31 mouse cellular contexts compared by ENCODE assay signal in genomic region chr10:4483848-4484247, GRCm38 (mm10). TPM values are rescaled to one million over a fixed set of nuclear protein-coding genes. Genes with fewer than 3 reads are reported as not detected.
"Had no signal": no experiment of that assay in that cellular context is flagged by ENCODE, and none has a peak within 500 bp of the region (broad histone marks: within the 10 kb centered on the region; RNA-seq: fewer than 3 reads in every experiment).

No protein-coding gene starts in this region.

- H3K4me2 ChIP-seq: heart, embryonic 11.5 days; heart, embryonic 13.5 days; heart, embryonic 15.5 days; hindbrain, embryonic 12.5 days; hindbrain, embryonic 14.5 days; intestine, embryonic 15.5 days; kidney, embryonic 15.5 days; limb, embryonic 12.5 days; liver, embryonic 11.5 days; liver, embryonic 13.5 days; liver, embryonic 15.5 days had no signal

- H3K9me3 ChIP-seq: heart, embryonic 13.5 days; heart, embryonic 15.5 days; hindbrain, embryonic 10.5 days; hindbrain, embryonic 12.5 days; intestine, embryonic 15.5 days; kidney, embryonic 15.5 days; limb, embryonic 10.5 days; limb, embryonic 12.5 days; liver, embryonic 13.5 days; liver, embryonic 15.5 days had no signal

- H3K4me1 ChIP-seq: heart, embryonic 13.5 days; heart, embryonic 15.5 days; hindbrain, embryonic 12.5 days; intestine, embryonic 15.5 days; liver, embryonic 13.5 days had no signal

- H3K27ac ChIP-seq: heart, adult 2 months; heart, embryonic 13.5 days; heart, embryonic 15.5 days; hindbrain, embryonic 10.5 days; hindbrain, embryonic 12.5 days; hindbrain, embryonic 14.5 days; intestine, embryonic 15.5 days; kidney, embryonic 15.5 days; kidney, postnatal 0 days; limb, embryonic 10.5 days; limb, embryonic 12.5 days; liver, embryonic 13.5 days; liver, embryonic 15.5 days had no signal

- H3K27me3 ChIP-seq: heart, embryonic 13.5 days; heart, embryonic 15.5 days; hindbrain, embryonic 12.5 days; intestine, embryonic 15.5 days; kidney, embryonic 15.5 days; limb, embryonic 12.5 days; liver, embryonic 13.5 days; liver, embryonic 15.5 days had no signal

- H3K36me3 ChIP-seq: heart, embryonic 13.5 days; heart, embryonic 15.5 days; hindbrain, embryonic 10.5 days; hindbrain, embryonic 12.5 days; intestine, embryonic 15.5 days; kidney, embryonic 15.5 days; limb, embryonic 10.5 days; limb, embryonic 12.5 days; liver, embryonic 13.5 days; liver, embryonic 15.5 days had no signal

- DNase-seq: gastrocnemius, postnatal 14 days; gastrocnemius, postnatal 36 days; heart, adult 11 months; heart, adult 2 months; heart, postnatal 14 days; heart, postnatal 4 days; kidney, adult 11 months; kidney, adult 2 months; kidney, adult 9 months; kidney, postnatal 14 days; kidney, postnatal 36 days; layer of hippocampus, adult 9-11 months; layer of hippocampus, postnatal 36 days; liver; liver, embryonic 13.5 days had no signal

- ATAC-seq: hindbrain, embryonic 16.5 days; inflammation-experienced regulatory T-cells, adult 6 months; intestine, embryonic 15.5 days had no signal

- H3K9ac ChIP-seq: heart, embryonic 13.5 days; heart, embryonic 15.5 days; hindbrain, embryonic 12.5 days; hindbrain, embryonic 14.5 days; intestine, embryonic 15.5 days; kidney, embryonic 15.5 days; limb, embryonic 12.5 days; liver, embryonic 13.5 days; liver, embryonic 15.5 days had no signal

- H3K4me3 ChIP-seq: heart, adult 2 months; heart, embryonic 13.5 days; heart, embryonic 15.5 days; hindbrain, embryonic 10.5 days; hindbrain, embryonic 12.5 days; intestine, embryonic 15.5 days; kidney, embryonic 15.5 days; limb, embryonic 10.5 days; limb, embryonic 12.5 days; liver, embryonic 13.5 days; liver, embryonic 15.5 days had no signal

RNA-seq across cellular contexts. Expression of gene Ccdc170, which starts 1.5 kb away (rescaled TPM):
- polyA plus RNA-seq: heart, embryonic 11.5 days; heart, embryonic 13.5 days; heart, embryonic 15.5 days; heart, postnatal 0 days; inflammation-experienced regulatory T-cells, adult 6 months; liver, embryonic 11.5 days; liver, embryonic 13.5 days; liver, embryonic 15.5 days had no signal
